Mouse (Mus musculus) liver, embryonic 12.5 days (tissue): ENCODE results near the gene Bend3. TPM values are rescaled to one million over a fixed set of nuclear protein-coding genes. Genes with fewer than 3 reads are reported as not detected.

Experiments
- ATAC-seq: fragments of 200-750 bp; cut with Nextera tagmentation; 2 replicates; pipeline ENCODE4 v1.8.0; 2017; ENCODE audit warnings: moderate number of reproducible peaks, mild to moderate bottlenecking, moderate library complexity
- H3K27ac ChIP-seq: fragments of 300-500 bp; sonication (generic); 2 replicates; pipeline ENCODE4 v1.5.1; 2016; ENCODE audit warnings: mild to moderate bottlenecking
- H3K27me3 ChIP-seq: fragments of 300-500 bp; sonication (generic); replicated peaks from 2 replicates; pipeline ENCODE4 v1.6.1; 2016; ENCODE audit warnings: mild to moderate bottlenecking, moderate library complexity
- H3K36me3 ChIP-seq: fragments of 300-500 bp; sonication (generic); 2 replicates; pipeline ENCODE4 v1.6.1; 2016; ENCODE audit warnings: mild to moderate bottlenecking, moderate library complexity
- H3K4me1 ChIP-seq: fragments of 300-500 bp; sonication (generic); 2 replicates; pipeline ENCODE4 v1.6.1; 2016
- H3K4me2 ChIP-seq: fragments of 300-500 bp; sonication (generic); 2 replicates; pipeline ENCODE4 v1.6.1; 2016; ENCODE audit warnings: mild to moderate bottlenecking, moderate library complexity
- H3K4me3 ChIP-seq: fragments of 300-500 bp; sonication (generic); 2 replicates; pipeline ENCODE4 v1.5.1; 2016; ENCODE audit warnings: mild to moderate bottlenecking, moderate library complexity
- H3K9ac ChIP-seq: fragments of 300-500 bp; sonication (generic); 2 replicates; pipeline ENCODE4 v1.6.1; 2016; ENCODE audit warnings: mild to moderate bottlenecking, moderate library complexity
- H3K9me3 ChIP-seq: fragments of 300-500 bp; sonication (generic); replicated peaks from 2 replicates; pipeline ENCODE4 v1.6.1; 2016; ENCODE audit warnings: mild to moderate bottlenecking, moderate library complexity
- WGBS: fragments of 180-500 bp; shearing (Covaris S2); methylation state at CpG from one replicate; pipeline ENCODE4 v1.1.7; 2016; ENCODE audit not compliant: insufficient replicate concordance; 5-methylcytosine and 5-hydroxymethylcytosine counted together
- polyA plus RNA-seq: library from polyadenylated mRNA; unstranded; fragments of >200 nt; fragmentation: Nextera tagmentation; extraction: Ambion mirVana; gene quantifications from 2 replicates; pipeline ENCODE4 v1.2.1, GENCODE M21; 2016

The Bend3 gene
- polyA plus RNA-seq, 1 experiment from 2014 or later: 3.0 TPM

GRCm38 (mm10) chr10:43454671-43455070 is 24.0 kb upstream of the Bend3 start:
- no peak overlapping the region for H3K4me3 ChIP-seq
- H3K9ac ChIP-seq: no peak overlapping the region
- ATAC-seq: no peak
- H3K9me3 ChIP-seq: peaks cover 5% of the 10 kb centered on the region; the same call in 1 of the 2 replicates
- H3K36me3 ChIP-seq: no peaks in the 10 kb centered on the region
- H3K27ac ChIP-seq: no peak overlapping the region
- H3K4me2 ChIP-seq: no peak overlapping the region
- 0 out of 2 replicates have a peak, but pooled peaks cover 12% of the 10 kb centered on the region for H3K27me3 ChIP-seq
- WGBS: 77% methylated on average over 3 of the region's 3 CpGs
- peaks cover 21% of the 10 kb centered on the region for H3K4me1 ChIP-seq

- WGBS: 63% methylated on average over 5 of the region's 5 CpGs
- no peak for ATAC-seq
- 0 out of 2 replicates have a peak overlapping the region, but pooled peaks have one; percentile 36 for H3K27ac ChIP-seq
Observed at GRCm38 (mm10) chr10:43462821-43463220, 15.8 kb upstream of the Bend3 start.

GRCm38 (mm10) chr10:43463227-43463626 is 15.4 kb upstream of the Bend3 start:
- H3K36me3 ChIP-seq: no peaks in the 10 kb centered on the region
- no peaks in the 10 kb centered on the region for H3K9me3 ChIP-seq
- H3K4me2 ChIP-seq: no peak overlapping the region
- peak; percentile 53; the same call in 1 of the 2 replicates for ATAC-seq
- no peaks in the 10 kb centered on the region for H3K27me3 ChIP-seq
- WGBS: 58% methylated on average over 3 of the region's 3 CpGs
- peaks cover 9% of the 10 kb centered on the region for H3K4me1 ChIP-seq
- no peak overlapping the region for H3K9ac ChIP-seq
- no peak overlapping the region for H3K4me3 ChIP-seq
- 0 out of 2 replicates have a peak overlapping the region, but pooled peaks have one; percentile 36 for H3K27ac ChIP-seq

More at GRCm38 (mm10) chr10:43462821-43463220, 15.8 kb upstream of the Bend3 start:
- Histone ChIP-seq H3K9ac (no peak overlapping the region), H3K4me2 (no peak overlapping the region), H3K36me3 (no peaks in the 10 kb centered on the region), H3K4me1 (peaks cover 5% of the 10 kb centered on the region), H3K27me3 (no peaks in the 10 kb centered on the region), H3K4me3 (no peak overlapping the region), H3K9me3 (peaks cover under 1% of the 10 kb centered on the region; the same call in 1 of the 2 replicates)

GRCm38 (mm10) chr10:43466223-43466622 is 12.4 kb upstream of the Bend3 start:
- Histone ChIP-seq H3K4me2 (no peak overlapping the region), H3K27ac (no peak overlapping the region), H3K27me3 (no peaks in the 10 kb centered on the region), H3K4me3 (no peak overlapping the region), H3K9me3 (no peaks in the 10 kb centered on the region), H3K4me1 (peaks cover 10% of the 10 kb centered on the region), H3K36me3 (no peaks in the 10 kb centered on the region), H3K9ac (no peak overlapping the region)
- 88% methylated on average over 2 of the region's 2 CpGs for WGBS
- ATAC-seq: no peak

- peak overlapping the region; percentile 36; the same call in 1 of the 2 replicates for H3K9ac ChIP-seq
- peak; percentile 66 for ATAC-seq
- no peaks in the 10 kb centered on the region for H3K9me3 ChIP-seq
- 21% methylated on average over 13 of the region's 13 CpGs for WGBS
- no peaks in the 10 kb centered on the region for H3K27me3 ChIP-seq
- H3K4me1 ChIP-seq: peaks cover 10% of the 10 kb centered on the region
- no peak overlapping the region; the same call in 1 of the 2 replicates for H3K27ac ChIP-seq
- peak overlapping the region; percentile 64 for H3K4me2 ChIP-seq
- no peaks in the 10 kb centered on the region for H3K36me3 ChIP-seq
- H3K4me3 ChIP-seq: peak overlapping the region; percentile 34
Observed at GRCm38 (mm10) chr10:43467659-43468058, 11.0 kb upstream of the Bend3 start.

GRCm38 (mm10) chr10:43468293-43468692 is 10.3 kb upstream of the Bend3 start:
- Histone ChIP-seq H3K27ac (no peak overlapping the region), H3K9ac (no peak overlapping the region), H3K27me3 (no peaks in the 10 kb centered on the region), H3K9me3 (no peaks in the 10 kb centered on the region), H3K4me3 (peak overlapping the region; percentile 34; the same call in 1 of the 2 replicates), H3K4me1 (peaks cover 10% of the 10 kb centered on the region), H3K4me2 (peak overlapping the region; percentile 64), H3K36me3 (no peaks in the 10 kb centered on the region)
- 85% methylated on average over 6 of the region's 6 CpGs for WGBS
- no peak for ATAC-seq

- H3K27ac ChIP-seq: no peak overlapping the region
- H3K4me2 ChIP-seq: no peak overlapping the region
- no peak overlapping the region for H3K4me3 ChIP-seq
- no peaks in the 10 kb centered on the region for H3K9me3 ChIP-seq
- H3K4me1 ChIP-seq: peaks cover 23% of the 10 kb centered on the region
- WGBS: 28% methylated on average over 4 of the region's 4 CpGs
- no peak overlapping the region for H3K9ac ChIP-seq
- H3K27me3 ChIP-seq: no peaks in the 10 kb centered on the region
- no peaks in the 10 kb centered on the region for H3K36me3 ChIP-seq
- ATAC-seq: no peak
Observed at GRCm38 (mm10) chr10:43475376-43475775, 3.3 kb upstream of the Bend3 start.

- no peaks in the 10 kb centered on the region for H3K27me3 ChIP-seq
- H3K4me3 ChIP-seq: peak overlapping the region; percentile 74
- ATAC-seq: no peak
- H3K9me3 ChIP-seq: no peaks in the 10 kb centered on the region
- H3K4me1 ChIP-seq: peaks cover 44% of the 10 kb centered on the region
- H3K4me2 ChIP-seq: peak overlapping the region; percentile 99
- no peaks in the 10 kb centered on the region for H3K36me3 ChIP-seq
- peak overlapping the region; percentile 86 for H3K9ac ChIP-seq
- peak overlapping the region; percentile 33; the same call in 1 of the 2 replicates for H3K27ac ChIP-seq
- WGBS: 29% methylated on average over 9 of the region's 9 CpGs
Observed at GRCm38 (mm10) chr10:43477459-43477858, 1.2 kb upstream of the Bend3 start.

GRCm38 (mm10) chr10:43477865-43478681 is 558 bp upstream of the Bend3 start:
- Histone ChIP-seq H3K27me3 (no peaks in the 10 kb centered on the region), H3K36me3 (no peaks in the 10 kb centered on the region), H3K4me3 (peak overlapping the region; percentile 74), H3K27ac (peak overlapping the region; percentile 93), H3K9ac (peak overlapping the region; percentile 86), H3K4me1 (peaks cover 50% of the 10 kb centered on the region), H3K4me2 (peak overlapping the region; percentile 99), H3K9me3 (no peaks in the 10 kb centered on the region)
- WGBS: under 1% methylated on average over 42 of the region's 42 CpGs
- ATAC-seq: peak; percentile 32; the same call in 1 of the 2 replicates

GRCm38 (mm10) chr10:43479436-43480157 is 966 bp downstream of the Bend3 start:
- under 1% methylated on average over 99 of the region's 103 CpGs for WGBS
- Histone ChIP-seq H3K27ac (peak overlapping the region; percentile 93), H3K4me1 (peaks cover 62% of the 10 kb centered on the region), H3K9ac (peak overlapping the region; percentile 86), H3K27me3 (no peaks in the 10 kb centered on the region), H3K4me3 (peak overlapping the region; percentile 74), H3K36me3 (no peaks in the 10 kb centered on the region), H3K9me3 (no peaks in the 10 kb centered on the region), H3K4me2 (peak overlapping the region; percentile 99)
- ATAC-seq: peak; percentile 89

- Histone ChIP-seq H3K9ac (peak overlapping the region; percentile 86), H3K4me3 (peak overlapping the region; percentile 74), H3K4me2 (peak overlapping the region; percentile 99), H3K9me3 (no peaks in the 10 kb centered on the region), H3K27ac (peak overlapping the region; percentile 93), H3K4me1 (peaks cover 63% of the 10 kb centered on the region), H3K27me3 (no peaks in the 10 kb centered on the region), H3K36me3 (no peaks in the 10 kb centered on the region)
- WGBS: 9% methylated on average over 13 of the region's 13 CpGs
- ATAC-seq: no peak
Observed at GRCm38 (mm10) chr10:43480227-43480849, 1.7 kb downstream of the Bend3 start.
